Mouse (Mus musculus): ENCODE results near the gene Imp3. TPM values are rescaled to one million over a fixed set of nuclear protein-coding genes. Genes with fewer than 3 reads are reported as not detected.
"Not testable (repeated sequence)": the region's sequence is repeated elsewhere in the genome, so short reads cannot be mapped to it uniquely, and the experiment has no call there.

The Imp3 gene
- polyA plus RNA-seq, 1 experiment from 2014 or later = 80.3 TPM

- not testable (repeated sequence) for H3K9me3 ChIP-seq (replicated peaks; ENCODE audit: control insufficient read depth, low read length); H3K4me1 ChIP-seq (ENCODE audit: control insufficient read depth, insufficient read depth, low read length); H3K4me2 ChIP-seq (ENCODE audit: low read depth, low read length); H3K36me3 ChIP-seq (replicated peaks; ENCODE audit: control insufficient read depth, insufficient read depth, low read depth, low read length); H3K9ac ChIP-seq (replicated peaks; ENCODE audit: low read length); H3K27ac ChIP-seq (replicated peaks; ENCODE audit: low read depth, low read length); H3K4me3 ChIP-seq (ENCODE audit: low read depth, low read length); H3K27me3 ChIP-seq (ENCODE audit: control insufficient read depth, insufficient read depth, low read length); ATAC-seq (replicated peaks; ENCODE audit: insufficient number of reproducible peaks, low FRiP score, low TSS enrichment, low read depth); DNase-seq (ENCODE audit: low spot score)
- 48% methylated on average over 4 of the region's 4 CpGs for WGBS
Measured at GRCm38 (mm10) chr9:56909991-56910390, 27.3 kb upstream of the Imp3 start.

- Histone ChIP-seq H3K9me3 (replicated peaks; ENCODE audit: control insufficient read depth, low read length) (no peaks in the 10 kb centered on the region), H3K27me3 (ENCODE audit: control insufficient read depth, insufficient read depth, low read length) (no peaks in the 10 kb centered on the region), H3K27ac (replicated peaks; ENCODE audit: low read depth, low read length) (no peak overlapping the region), H3K36me3 (replicated peaks; ENCODE audit: control insufficient read depth, insufficient read depth, low read depth, low read length) (no peaks in the 10 kb centered on the region), H3K4me3 (ENCODE audit: low read depth, low read length) (no peak overlapping the region), H3K4me2 (ENCODE audit: low read depth, low read length) (no peak overlapping the region), H3K4me1 (ENCODE audit: control insufficient read depth, insufficient read depth, low read length) (no peaks in the 10 kb centered on the region; the same call in 1 of the 2 replicates), H3K9ac (replicated peaks; ENCODE audit: low read length) (no peak overlapping the region)
- ATAC-seq (replicated peaks; ENCODE audit: insufficient number of reproducible peaks, low FRiP score, low TSS enrichment, low read depth) = no peak
- no peak for DNase-seq (ENCODE audit: low spot score)
- 44% methylated on average over 1 of the region's 1 CpGs for WGBS
Measured at GRCm38 (mm10) chr9:56911017-56911416, 26.3 kb upstream of the Imp3 start.

GRCm38 (mm10) chr9:56913991-56914390 is 23.3 kb upstream of the Imp3 start:
- no peaks in the 10 kb centered on the region for H3K9me3 ChIP-seq (replicated peaks; ENCODE audit: control insufficient read depth, low read length)
- no peak overlapping the region for H3K4me2 ChIP-seq (ENCODE audit: low read depth, low read length)
- WGBS = 84% methylated on average over 9 of the region's 9 CpGs
- no peak for ATAC-seq (replicated peaks; ENCODE audit: insufficient number of reproducible peaks, low FRiP score, low TSS enrichment, low read depth)
- no peak for DNase-seq (ENCODE audit: low spot score)
- no peak overlapping the region for H3K27ac ChIP-seq (replicated peaks; ENCODE audit: low read depth, low read length)
- no peaks in the 10 kb centered on the region; the same call in 1 of the 2 replicates for H3K4me1 ChIP-seq (ENCODE audit: control insufficient read depth, insufficient read depth, low read length)
- H3K36me3 ChIP-seq (replicated peaks; ENCODE audit: control insufficient read depth, insufficient read depth, low read depth, low read length) = peaks cover 6% of the 10 kb centered on the region
- no peak overlapping the region for H3K4me3 ChIP-seq (ENCODE audit: low read depth, low read length)
- no peaks in the 10 kb centered on the region for H3K27me3 ChIP-seq (ENCODE audit: control insufficient read depth, insufficient read depth, low read length)
- H3K9ac ChIP-seq (replicated peaks; ENCODE audit: low read length) = no peak overlapping the region

GRCm38 (mm10) chr9:56915116-56915515 is 22.2 kb upstream of the Imp3 start:
- Histone ChIP-seq H3K4me3 (ENCODE audit: low read depth, low read length) (no peak overlapping the region), H3K9me3 (replicated peaks; ENCODE audit: control insufficient read depth, low read length) (no peaks in the 10 kb centered on the region), H3K4me2 (ENCODE audit: low read depth, low read length) (no peak overlapping the region), H3K27me3 (ENCODE audit: control insufficient read depth, insufficient read depth, low read length) (no peaks in the 10 kb centered on the region), H3K9ac (replicated peaks; ENCODE audit: low read length) (no peak overlapping the region), H3K36me3 (replicated peaks; ENCODE audit: control insufficient read depth, insufficient read depth, low read depth, low read length) (peaks cover 6% of the 10 kb centered on the region), H3K4me1 (ENCODE audit: control insufficient read depth, insufficient read depth, low read length) (no peaks in the 10 kb centered on the region; the same call in 1 of the 2 replicates), H3K27ac (replicated peaks; ENCODE audit: low read depth, low read length) (no peak overlapping the region)
- ATAC-seq (replicated peaks; ENCODE audit: insufficient number of reproducible peaks, low FRiP score, low TSS enrichment, low read depth) (no peak), DNase-seq (ENCODE audit: low spot score) (no peak)
- 65% methylated on average over 1 of the region's 1 CpGs for WGBS

- peaks cover 6% of the 10 kb centered on the region for H3K36me3 ChIP-seq (replicated peaks; ENCODE audit: control insufficient read depth, insufficient read depth, low read depth, low read length)
- ATAC-seq (replicated peaks; ENCODE audit: insufficient number of reproducible peaks, low FRiP score, low TSS enrichment, low read depth) = no peak
- WGBS = 79% methylated on average over 5 of the region's 5 CpGs
Measured at GRCm38 (mm10) chr9:56915695-56916410, 21.4 kb upstream of the Imp3 start.

GRCm38 (mm10) chr9:56917131-56917530 is 20.1 kb upstream of the Imp3 start:
- WGBS = 61% methylated on average over 2 of the region's 2 CpGs
- Histone ChIP-seq H3K36me3 (replicated peaks; ENCODE audit: control insufficient read depth, insufficient read depth, low read depth, low read length) (peaks cover 10% of the 10 kb centered on the region), H3K4me3 (ENCODE audit: low read depth, low read length) (no peak overlapping the region), H3K9me3 (replicated peaks; ENCODE audit: control insufficient read depth, low read length) (no peaks in the 10 kb centered on the region), H3K9ac (replicated peaks; ENCODE audit: low read length) (no peak overlapping the region), H3K27ac (replicated peaks; ENCODE audit: low read depth, low read length) (no peak overlapping the region), H3K4me2 (ENCODE audit: low read depth, low read length) (no peak overlapping the region), H3K27me3 (ENCODE audit: control insufficient read depth, insufficient read depth, low read length) (no peaks in the 10 kb centered on the region), H3K4me1 (ENCODE audit: control insufficient read depth, insufficient read depth, low read length) (no peaks in the 10 kb centered on the region)
- DNase-seq (ENCODE audit: low spot score) (no peak), ATAC-seq (replicated peaks; ENCODE audit: insufficient number of reproducible peaks, low FRiP score, low TSS enrichment, low read depth) (no peak)

More at GRCm38 (mm10) chr9:56915695-56916410, 21.4 kb upstream of the Imp3 start:
- H3K9me3 ChIP-seq (replicated peaks; ENCODE audit: control insufficient read depth, low read length) = no peaks in the 10 kb centered on the region
- H3K4me2 ChIP-seq (ENCODE audit: low read depth, low read length) = no peak overlapping the region
- H3K9ac ChIP-seq (replicated peaks; ENCODE audit: low read length) = no peak overlapping the region
- no peak overlapping the region for H3K27ac ChIP-seq (replicated peaks; ENCODE audit: low read depth, low read length)
- no peaks in the 10 kb centered on the region for H3K27me3 ChIP-seq (ENCODE audit: control insufficient read depth, insufficient read depth, low read length)
- H3K4me1 ChIP-seq (ENCODE audit: control insufficient read depth, insufficient read depth, low read length) = no peaks in the 10 kb centered on the region; the same call in 1 of the 2 replicates
- no peak overlapping the region for H3K4me3 ChIP-seq (ENCODE audit: low read depth, low read length)
- no peak for DNase-seq (ENCODE audit: low spot score)

GRCm38 (mm10) chr9:56918466-56918865 is 18.8 kb upstream of the Imp3 start:
- Histone ChIP-seq H3K27me3 (ENCODE audit: control insufficient read depth, insufficient read depth, low read length) (no peaks in the 10 kb centered on the region), H3K4me1 (ENCODE audit: control insufficient read depth, insufficient read depth, low read length) (no peaks in the 10 kb centered on the region), H3K9me3 (replicated peaks; ENCODE audit: control insufficient read depth, low read length) (no peaks in the 10 kb centered on the region), H3K9ac (replicated peaks; ENCODE audit: low read length) (no peak overlapping the region), H3K27ac (replicated peaks; ENCODE audit: low read depth, low read length) (no peak overlapping the region), H3K4me2 (ENCODE audit: low read depth, low read length) (no peak overlapping the region), H3K4me3 (ENCODE audit: low read depth, low read length) (no peak overlapping the region), H3K36me3 (replicated peaks; ENCODE audit: control insufficient read depth, insufficient read depth, low read depth, low read length) (peaks cover 10% of the 10 kb centered on the region)
- ATAC-seq (replicated peaks; ENCODE audit: insufficient number of reproducible peaks, low FRiP score, low TSS enrichment, low read depth) (no peak), DNase-seq (ENCODE audit: low spot score) (no peak)
- 95% methylated on average over 13 of the region's 13 CpGs for WGBS

- Histone ChIP-seq H3K9ac (replicated peaks; ENCODE audit: low read length) (no peak overlapping the region), H3K4me3 (ENCODE audit: low read depth, low read length) (no peak overlapping the region), H3K36me3 (replicated peaks; ENCODE audit: control insufficient read depth, insufficient read depth, low read depth, low read length) (peaks cover 7% of the 10 kb centered on the region), H3K4me2 (ENCODE audit: low read depth, low read length) (no peak overlapping the region), H3K27me3 (ENCODE audit: control insufficient read depth, insufficient read depth, low read length) (no peaks in the 10 kb centered on the region), H3K27ac (replicated peaks; ENCODE audit: low read depth, low read length) (no peak overlapping the region), H3K9me3 (replicated peaks; ENCODE audit: control insufficient read depth, low read length) (no peaks in the 10 kb centered on the region), H3K4me1 (ENCODE audit: control insufficient read depth, insufficient read depth, low read length) (peaks cover 8% of the 10 kb centered on the region; the same call in 1 of the 2 replicates)
- DNase-seq (ENCODE audit: low spot score) (no peak), ATAC-seq (replicated peaks; ENCODE audit: insufficient number of reproducible peaks, low FRiP score, low TSS enrichment, low read depth) (no peak)
- WGBS = 96% methylated on average over 4 of the region's 4 CpGs
Measured at GRCm38 (mm10) chr9:56922746-56923145, 14.5 kb upstream of the Imp3 start.

Measured in embryonic facial prominence, embryonic 11.5 days (tissue).